Mouse (Mus musculus) CD4-positive, CD25-positive, alpha-beta regulatory T cell, adult 4 months (primary cell): ENCODE results near the gene Lacc1. TPM values are rescaled to one million over a fixed set of nuclear protein-coding genes. Genes with fewer than 3 reads are reported as not detected.

Source experiments
- polyA plus RNA-seq, 2 experiments: library from polyadenylated mRNA; unstranded; fragments of 100-300 nt; shearing (Covaris generic); gene quantifications; one replicate each; pipeline ENCODE4 v1.2.1; 2017

Gene Lacc1
- polyA plus RNA-seq, 2 experiments from 2014 or later: 0.33 TPM; not detected in 1

Other genes starting within 250 kb of the Lacc1 start
- gene Ccdc122, start 132 bp downstream of the Lacc1 start, polyA plus RNA-seq: 1 to 10 TPM; 2.4 TPM
- not detected for gene Enox1, start 119.9 kb upstream of the Lacc1 start, polyA plus RNA-seq